Mouse (Mus musculus): ENCODE data around the gene Olfr15. TPM values are rescaled to one million over a fixed set of nuclear protein-coding genes. Genes with fewer than 3 reads are reported as not detected.
"Not testable (repeated sequence)": the region's sequence is repeated elsewhere in the genome, so short reads cannot be mapped to it uniquely, and the experiment has no call there.

Gene Olfr15
- not detected for total RNA-seq (2022)

DNA sequence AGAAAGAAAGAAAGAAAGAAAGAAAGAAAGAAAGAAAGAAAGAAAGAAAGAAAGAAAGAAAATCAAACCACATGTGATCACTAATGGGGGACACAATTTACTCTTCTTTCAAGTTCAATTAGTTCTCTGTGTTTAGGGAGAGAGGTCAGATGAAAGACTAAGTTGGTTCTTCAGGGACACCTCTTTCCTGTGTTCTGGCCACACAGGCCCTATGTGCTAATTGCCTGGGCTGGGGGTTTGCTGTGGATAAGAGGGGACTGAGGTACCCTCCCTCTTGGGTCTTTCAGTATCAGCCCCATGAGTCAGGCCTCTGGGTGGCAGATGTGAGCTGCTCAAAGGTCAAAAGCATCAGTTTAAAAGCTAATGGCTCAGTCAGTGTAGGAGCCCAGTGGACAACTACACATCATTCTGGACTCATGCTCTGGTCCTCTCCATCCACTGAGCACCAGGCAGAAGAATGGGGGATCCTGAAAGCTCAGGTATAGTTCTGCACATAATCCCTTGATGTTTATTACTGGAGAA, at the start of gene Olfr15:
Gene Olfr15 (plus strand): TSS at position 291 of the 522 bp plus-strand sequence.
- no peak for DNase-seq (ENCODE audit: low spot score in 2 of 2)

GRCm38 (mm10) chr16:3781237-3781636, 49.4 kb upstream of the Olfr15 start:
- DNase-seq (ENCODE audit: low spot score in 2 of 2): no peak

DNA sequence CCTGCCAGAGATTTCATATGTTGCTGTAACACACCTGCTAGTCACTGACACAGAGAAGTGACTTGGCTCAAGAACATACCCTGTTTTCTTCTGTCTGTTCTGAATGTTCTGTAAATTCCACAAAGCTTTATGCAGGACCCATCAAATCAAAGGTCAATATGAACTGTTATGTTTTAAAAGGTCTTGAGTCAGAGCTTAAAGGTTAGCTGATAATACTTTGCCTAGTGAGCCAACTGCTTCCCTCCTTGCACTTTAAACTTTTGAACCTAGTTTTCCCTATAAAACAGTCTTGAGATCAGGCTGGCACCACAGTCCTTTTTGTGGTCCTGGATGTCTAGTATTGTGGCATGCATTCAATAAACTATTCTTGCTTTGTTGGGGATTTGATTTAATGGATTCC, 42.3 kb upstream of the Olfr15 start:
- DNase-seq (ENCODE audit: low spot score in 2 of 2): no peak

DNA sequence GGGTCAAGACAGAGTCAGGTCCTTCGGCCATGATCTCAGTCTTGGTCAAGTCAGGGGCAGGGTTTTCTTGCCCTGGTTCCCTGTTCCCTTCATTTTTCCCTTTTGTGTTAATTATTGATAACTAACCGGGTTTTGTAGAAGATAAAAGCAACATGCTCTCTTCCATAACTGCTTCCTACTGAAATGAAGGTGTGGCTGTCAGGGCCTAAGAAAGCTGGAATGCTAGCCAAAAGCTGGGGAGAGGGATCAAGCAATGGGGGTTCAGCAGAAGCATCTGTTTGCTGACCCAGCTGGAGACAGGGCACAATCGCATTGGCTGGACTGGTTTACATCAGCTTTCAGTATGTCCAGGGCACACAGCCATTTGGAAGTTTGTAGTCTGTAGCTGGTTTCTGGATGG, 22.5 kb upstream of the Olfr15 start:
- no peak for DNase-seq (ENCODE audit: low spot score in 2 of 2)

DNA sequence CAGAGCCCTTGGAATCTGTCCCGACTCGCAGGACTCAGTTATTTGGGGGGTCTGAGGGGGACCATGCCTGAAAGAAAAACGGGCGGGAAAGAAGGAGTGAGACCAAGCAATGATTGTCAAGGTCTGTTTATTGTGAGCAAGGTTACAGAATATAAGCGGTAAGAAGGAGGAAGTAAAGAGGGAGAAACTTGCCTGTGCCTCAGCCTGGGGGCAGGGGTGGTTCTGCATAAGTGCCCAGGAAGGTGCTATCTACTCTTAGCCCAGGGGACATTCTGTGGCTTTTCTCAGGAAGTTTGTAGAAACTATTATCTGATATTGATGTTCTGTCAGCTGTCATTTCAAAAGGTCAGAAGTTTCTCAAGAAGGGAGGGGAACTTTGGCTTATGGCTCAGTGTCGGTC, 16.0 kb upstream of the Olfr15 start:
- not testable (repeated sequence) for DNase-seq (ENCODE audit: low spot score in 2 of 2)

DNA sequence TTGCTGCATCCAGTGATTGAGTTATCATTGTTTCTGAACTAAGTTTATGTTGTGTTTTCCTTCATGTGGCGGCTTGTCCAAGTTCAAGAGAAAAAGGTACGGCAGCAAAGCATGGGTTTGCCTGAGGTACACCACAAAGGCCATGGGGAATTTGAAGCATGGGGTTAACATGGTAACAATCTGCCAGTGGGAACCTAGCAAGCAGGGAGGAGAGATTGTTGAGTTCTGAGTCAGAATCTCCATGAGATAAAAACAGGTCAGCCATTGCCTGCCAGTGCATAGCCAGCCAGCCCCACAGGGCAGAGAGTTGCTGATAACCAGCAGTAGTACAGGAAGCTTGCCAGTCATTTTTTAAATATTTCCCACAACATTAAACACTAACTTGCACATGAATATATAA, 10.5 kb upstream of the Olfr15 start:
- DNase-seq (ENCODE audit: low spot score in 2 of 2): no peak

DNA sequence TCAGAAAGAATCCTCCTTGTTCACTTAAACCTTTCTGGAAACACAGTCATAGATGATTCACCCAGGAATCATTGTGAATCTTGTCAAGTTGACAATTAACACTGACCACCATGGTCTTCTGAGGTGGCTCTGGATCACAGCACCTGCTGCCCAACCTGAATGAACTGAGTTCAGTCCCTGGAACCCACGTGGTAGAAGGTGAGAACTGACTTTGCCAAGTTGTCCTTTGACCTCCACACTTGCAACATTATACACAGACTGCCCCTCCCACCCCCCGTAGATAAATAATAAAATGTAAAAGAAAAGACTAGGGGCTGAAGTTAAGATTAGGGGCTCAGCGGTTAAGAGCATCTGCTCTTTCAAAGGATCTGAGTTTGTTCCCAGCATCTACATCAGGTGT, 2.7 kb upstream of the Olfr15 start:
- DNase-seq (ENCODE audit: low spot score in 2 of 2): no peak

- DNase-seq (ENCODE audit: low spot score in 2 of 2): no peak
Observed at GRCm38 (mm10) chr16:3829727-3830126, 951 bp upstream of the Olfr15 start.

- no peak for DNase-seq (ENCODE audit: low spot score in 2 of 2)
Observed at GRCm38 (mm10) chr16:3835461-3835860, 4.8 kb downstream of the Olfr15 start.

GRCm38 (mm10) chr16:3839157-3839885, 8.6 kb downstream of the Olfr15 start:
- DNase-seq (ENCODE audit: low spot score in 2 of 2): no peak

DNA sequence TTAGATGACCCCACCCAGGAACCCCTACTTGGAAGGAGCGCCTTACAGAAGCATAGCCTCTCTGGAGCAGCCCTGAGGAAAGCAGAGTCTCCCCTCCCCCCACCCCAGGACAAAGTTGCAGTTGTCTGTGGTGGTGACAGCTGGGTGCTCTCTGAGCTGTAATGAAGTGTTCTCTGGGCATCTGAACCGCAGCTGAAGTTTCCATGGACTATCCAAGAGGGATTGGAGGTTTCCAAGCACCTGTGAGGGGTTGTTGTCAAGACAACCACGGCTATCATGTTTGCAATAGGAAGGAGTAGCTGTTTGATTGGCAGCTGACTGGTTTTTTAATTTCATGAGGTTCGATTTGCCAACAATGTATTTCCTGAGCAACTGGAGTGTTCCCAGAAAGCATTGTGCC, 12.3 kb downstream of the Olfr15 start:
- DNase-seq (ENCODE audit: low spot score in 2 of 2): no peak

- DNase-seq (ENCODE audit: low spot score in 2 of 2): no peak
Observed at GRCm38 (mm10) chr16:3843796-3844195, 13.1 kb downstream of the Olfr15 start.

- DNase-seq (ENCODE audit: low spot score in 2 of 2): peak; percentile 92 to 94
Observed at GRCm38 (mm10) chr16:3846711-3847518, 16.2 kb downstream of the Olfr15 start, which contains the start of gene Zfp174. TSS of gene Zfp174 (plus strand) at chr16:3847268.

- DNase-seq (ENCODE audit: low spot score in 2 of 2): no peak
Observed at GRCm38 (mm10) chr16:3847871-3848270, 17.2 kb downstream of the Olfr15 start.

- no peak for DNase-seq (ENCODE audit: low spot score in 2 of 2)
Observed at GRCm38 (mm10) chr16:3848416-3848815, 17.7 kb downstream of the Olfr15 start.

DNA sequence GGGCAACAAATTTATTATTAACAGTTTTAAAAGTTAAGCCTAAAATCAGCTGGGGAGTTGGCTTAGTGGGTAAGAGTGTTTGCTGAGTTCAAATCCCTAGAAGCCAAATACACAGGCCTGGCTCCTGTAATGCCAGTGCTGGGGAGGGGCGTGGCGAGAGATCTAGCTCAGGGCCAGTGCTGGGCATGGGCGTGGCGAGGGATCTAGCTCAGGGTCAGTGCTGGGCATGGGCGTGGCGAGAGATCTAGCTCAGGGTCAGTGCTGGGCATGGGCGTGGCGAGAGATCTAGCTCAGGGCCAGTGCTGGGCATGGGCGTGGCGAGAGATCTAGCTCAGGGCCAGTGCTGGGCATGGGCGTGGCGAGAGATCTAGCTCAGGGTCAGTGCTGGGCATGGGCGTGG, 20.6 kb downstream of the Olfr15 start:
- DNase-seq (ENCODE audit: low spot score in 2 of 2): not testable (repeated sequence)

DNA sequence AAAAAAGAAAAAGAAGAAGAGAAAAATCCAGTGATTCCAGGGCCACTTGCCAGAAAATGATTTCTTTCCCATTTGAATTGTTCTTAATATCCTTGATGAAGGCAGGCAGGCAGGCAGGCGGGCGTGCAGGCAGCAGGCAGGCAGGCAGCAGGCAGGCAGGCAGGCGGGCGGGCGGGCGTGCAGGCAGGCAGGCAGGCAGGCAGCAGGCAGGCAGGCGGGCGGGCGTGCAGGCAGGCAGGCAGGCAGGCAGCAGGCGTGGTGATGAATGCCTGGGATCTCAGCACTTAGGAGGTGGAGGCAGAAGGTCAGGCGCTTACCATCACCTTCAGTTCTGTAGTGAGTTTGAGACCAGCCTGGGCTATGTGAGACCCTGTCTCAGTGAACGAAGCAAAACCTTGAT, 21.9 kb downstream of the Olfr15 start:
- DNase-seq (ENCODE audit: low spot score in 2 of 2): no peak

GRCm38 (mm10) chr16:3854437-3855182, 23.9 kb downstream of the Olfr15 start:
- no peak for DNase-seq (ENCODE audit: low spot score in 2 of 2)

DNA sequence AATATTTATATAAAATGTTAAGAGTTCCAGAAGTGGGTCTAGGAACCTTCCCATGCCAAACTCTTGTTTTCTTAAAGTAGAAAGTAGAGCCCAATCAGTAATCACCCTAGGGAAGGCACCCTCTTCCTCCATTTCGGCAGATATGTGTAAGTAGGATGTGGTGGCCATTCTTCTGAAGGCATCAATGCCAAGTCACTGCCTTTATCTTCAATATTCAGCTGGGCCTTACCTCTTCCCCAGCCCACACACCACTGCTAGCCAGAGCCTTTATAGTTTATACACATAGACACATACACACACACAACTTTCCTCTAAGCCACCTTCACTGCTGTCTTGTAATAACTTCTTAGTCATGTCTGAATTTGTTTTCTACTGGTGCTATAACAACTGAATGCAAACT, 25.1 kb downstream of the Olfr15 start:
- DNase-seq (ENCODE audit: low spot score in 2 of 2): no peak

GRCm38 (mm10) chr16:3859254-3859653, 28.6 kb downstream of the Olfr15 start:
- no peak for DNase-seq (ENCODE audit: low spot score in 2 of 2)

DNA sequence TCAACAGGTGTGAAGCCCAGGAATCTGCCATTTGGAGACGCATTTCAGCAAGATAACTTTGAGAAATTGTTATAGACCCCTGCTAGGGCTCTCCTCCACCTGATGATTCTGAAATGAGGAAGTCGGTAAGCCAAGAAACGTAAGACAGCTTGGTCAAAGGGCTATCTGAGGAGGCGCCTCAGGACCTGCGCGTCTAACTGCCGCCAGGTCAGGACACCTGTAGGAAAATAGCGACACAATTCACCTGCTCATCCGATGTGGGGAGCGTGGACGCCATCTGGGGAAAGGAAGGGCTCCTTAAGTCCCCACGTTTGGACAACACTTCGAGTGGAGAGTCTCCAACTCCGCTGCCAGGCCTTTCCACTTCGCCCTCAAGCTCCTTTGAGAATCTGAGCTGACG, 41.1 kb downstream of the Olfr15 start:
- DNase-seq (ENCODE audit: low spot score in 2 of 2): no peak

Data from gastrocnemius, adult 8-10 months (tissue).